Mouse (Mus musculus) adipose tissue, adult 10 weeks (tissue): ENCODE data around the gene Akr1d1. TPM values are rescaled to one million over a fixed set of nuclear protein-coding genes. Genes with fewer than 3 reads are reported as not detected.

Experiments used
- polyA plus RNA-seq: library from polyadenylated mRNA; stranded (reverse); fragments of 350-450 nt; fragmentation: Illumina TruSeq; extraction: RNeasy Lipid Tissue Mini Kit (QIAGEN cat#74804); gene quantifications from one replicate; pipeline ENCODE4 v1.2.3, GENCODE M21; 2014; ENCODE audit warnings: low read depth, low replicate concordance

The Akr1d1 gene
- polyA plus RNA-seq: not detected

DNA sequence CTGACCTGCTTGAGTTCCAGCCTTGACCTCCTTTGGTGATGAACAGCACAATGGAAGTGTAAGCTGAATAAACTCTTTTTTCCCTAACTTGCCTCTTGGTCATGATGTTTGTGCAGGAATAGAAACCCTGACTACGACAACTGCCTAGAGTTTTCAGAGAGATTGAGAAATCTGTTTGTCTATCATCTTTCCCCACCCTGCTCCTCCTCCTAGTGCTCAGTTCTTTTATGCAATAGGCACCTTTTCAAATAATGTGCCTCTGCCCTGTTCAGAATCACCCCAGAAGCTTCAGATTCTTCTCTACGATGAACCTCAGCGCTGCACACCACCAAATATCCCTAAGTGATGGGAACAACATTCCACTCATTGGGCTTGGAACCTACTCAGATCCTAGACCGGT, at the start of gene Akr1d1:
TSS of gene Akr1d1 (plus strand) at position 234 of the 400 bp plus-strand sequence.

Other genes with a start within 250 kb of the Akr1d1 start
- 2.1 TPM for gene Dgki, start 230.0 kb upstream of the Akr1d1 start, polyA plus RNA-seq
- 80.4 TPM for gene Creb3l2, start 88.0 kb upstream of the Akr1d1 start, polyA plus RNA-seq